Mouse (Mus musculus): ENCODE measurements around the gene Slc6a16. TPM values are rescaled to one million over a fixed set of nuclear protein-coding genes. Genes with fewer than 3 reads are reported as not detected.

Slc6a16 gene
- polyA plus RNA-seq, 2 experiments, result 0.03 TPM; not detected in 1

- TF ChIP-seq CTCF (IDR thresholded peaks at IDR 0.05; ENCODE audit: low read depth) (no peak), EP300 (IDR thresholded peaks at IDR 0.05; ENCODE audit: low read depth) (no peak)
- 62% methylated on average over 8 of the region's 8 CpGs for WGBS (ENCODE audit: insufficient replicate concordance)
- no peak overlapping the region for H3K27ac ChIP-seq
- H3K27me3 ChIP-seq (ENCODE audit: control insufficient read depth, insufficient read depth, low read length), result no peaks in the 10 kb centered on the region
- no peaks in the 10 kb centered on the region for H3K36me3 ChIP-seq (replicated peaks; ENCODE audit: control insufficient read depth, insufficient read depth, low read depth)
- H3K4me2 ChIP-seq (ENCODE audit: low read depth), result no peak overlapping the region
- no peaks in the 10 kb centered on the region for H3K9me3 ChIP-seq (ENCODE audit: control insufficient read depth, low read length)
- no peak overlapping the region for H3K9ac ChIP-seq (replicated peaks)
- H3K4me1 ChIP-seq (replicated peaks; ENCODE audit: control insufficient read depth in 2 of 2, insufficient read depth in 2 of 2, low read length in 1 of 2), result no peaks in the 10 kb centered on the region; a peak in 1 of 4 replicates
- DNase-seq (ENCODE audit: low read depth in 3 of 3, low spot score in 3 of 3) (no peak), ATAC-seq (ENCODE audit: insufficient read depth) (no peak)
- H3K4me3 ChIP-seq (ENCODE audit: insufficient read depth in 1 of 2, low read depth in 2 of 2, low read length in 2 of 2), result no peak overlapping the region
Measured at GRCm38 (mm10) chr7:45273672-45274071, 32.8 kb downstream of the Slc6a16 start.

- Histone ChIP-seq H3K36me3 (replicated peaks; ENCODE audit: control insufficient read depth, insufficient read depth, low read depth) (no peaks in the 10 kb centered on the region), H3K9me3 (ENCODE audit: control insufficient read depth, low read length) (no peaks in the 10 kb centered on the region), H3K27me3 (ENCODE audit: control insufficient read depth, insufficient read depth, low read length) (no peaks in the 10 kb centered on the region), H3K9ac (replicated peaks) (no peak within 1 kb of the TSS), H3K4me3 (ENCODE audit: insufficient read depth in 1 of 2, low read depth in 2 of 2, low read length in 2 of 2) (peak within 1 kb of the TSS; percentile 36 to 47; a peak in 3 of 4 replicates), H3K4me2 (ENCODE audit: low read depth) (peak within 1 kb of the TSS; percentile 54), H3K4me1 (replicated peaks; ENCODE audit: control insufficient read depth in 2 of 2, insufficient read depth in 2 of 2, low read length in 1 of 2) (no peaks in the 10 kb centered on the region; a peak in 1 of 4 replicates), H3K27ac (no peak within 1 kb of the TSS)
- TF ChIP-seq CTCF (IDR thresholded peaks at IDR 0.05; ENCODE audit: low read depth), result peak; percentile 86
- no peak for TF ChIP-seq EP300 (IDR thresholded peaks at IDR 0.05; ENCODE audit: low read depth)
- WGBS (ENCODE audit: insufficient replicate concordance), result 5% methylated on average over 43 of the region's 44 CpGs
- ATAC-seq (ENCODE audit: insufficient read depth) (no peak), DNase-seq (ENCODE audit: low read depth in 3 of 3, low spot score in 3 of 3) (peak; percentile 14 to 33 (median 15))
Measured at GRCm38 (mm10) chr7:45277136-45277760, 36.4 kb downstream of the Slc6a16 start, which contains the start of gene Slc6a21. Gene Slc6a21 (plus strand): TSS chr7:45277513.

DNA sequence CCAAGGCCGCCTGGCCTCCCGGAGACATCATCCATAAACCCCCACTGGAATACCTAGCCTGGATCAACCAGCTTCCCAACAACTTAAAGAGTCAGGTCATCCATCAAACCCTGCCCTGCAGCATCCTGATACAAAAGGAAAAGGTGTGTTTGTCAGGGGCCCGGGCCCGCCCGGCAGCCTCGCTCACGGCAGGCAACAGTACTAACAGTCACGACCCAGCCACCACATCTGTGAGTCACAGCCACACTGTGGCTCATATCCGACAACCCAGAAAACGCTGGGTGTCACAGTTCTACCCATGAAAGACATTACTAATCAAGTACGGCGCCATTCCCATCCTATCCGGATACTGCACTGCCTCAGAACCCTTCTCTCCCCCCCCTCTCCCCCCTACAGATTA lies 45.6 kb downstream of the Slc6a16 start:
- ATAC-seq (ENCODE audit: insufficient read depth), result no peak
- no peaks in the 10 kb centered on the region for H3K9me3 ChIP-seq (ENCODE audit: control insufficient read depth, low read length)
- no peaks in the 10 kb centered on the region for H3K36me3 ChIP-seq (replicated peaks; ENCODE audit: control insufficient read depth, insufficient read depth, low read depth)
- TF ChIP-seq CTCF (IDR thresholded peaks at IDR 0.05; ENCODE audit: low read depth) (no peak), EP300 (IDR thresholded peaks at IDR 0.05; ENCODE audit: low read depth) (no peak)
- no peak overlapping the region for H3K9ac ChIP-seq (replicated peaks)
- no peak for DNase-seq (ENCODE audit: low read depth in 3 of 3, low spot score in 3 of 3)
- no peak overlapping the region for H3K4me2 ChIP-seq (ENCODE audit: low read depth)
- H3K27ac ChIP-seq, result no peak overlapping the region
- WGBS (ENCODE audit: insufficient replicate concordance), result 73% methylated on average over 13 of the region's 13 CpGs
- no peak overlapping the region for H3K4me3 ChIP-seq (ENCODE audit: insufficient read depth in 1 of 2, low read depth in 2 of 2, low read length in 2 of 2)
- no peaks in the 10 kb centered on the region for H3K27me3 ChIP-seq (ENCODE audit: control insufficient read depth, insufficient read depth, low read length)
- no peaks in the 10 kb centered on the region for H3K4me1 ChIP-seq (replicated peaks; ENCODE audit: control insufficient read depth in 2 of 2, insufficient read depth in 2 of 2, low read length in 1 of 2)

- DNase-seq (ENCODE audit: low read depth in 3 of 3, low spot score in 3 of 3), result no peak
- TF ChIP-seq EP300 (IDR thresholded peaks at IDR 0.05; ENCODE audit: low read depth) (no peak), CTCF (IDR thresholded peaks at IDR 0.05; ENCODE audit: low read depth) (no peak)
- 72% methylated on average over 1 of the region's 1 CpGs for WGBS (ENCODE audit: insufficient replicate concordance)
- Histone ChIP-seq H3K36me3 (replicated peaks; ENCODE audit: control insufficient read depth, insufficient read depth, low read depth) (no peaks in the 10 kb centered on the region), H3K9ac (replicated peaks) (no peak overlapping the region), H3K4me1 (replicated peaks; ENCODE audit: control insufficient read depth in 2 of 2, insufficient read depth in 2 of 2, low read length in 1 of 2) (no peaks in the 10 kb centered on the region), H3K27me3 (ENCODE audit: control insufficient read depth, insufficient read depth, low read length) (no peaks in the 10 kb centered on the region; the same call in 1 of the 2 replicates), H3K9me3 (ENCODE audit: control insufficient read depth, low read length) (no peaks in the 10 kb centered on the region), H3K4me2 (ENCODE audit: low read depth) (no peak overlapping the region), H3K27ac (no peak overlapping the region), H3K4me3 (ENCODE audit: insufficient read depth in 1 of 2, low read depth in 2 of 2, low read length in 2 of 2) (no peak overlapping the region)
- no peak for ATAC-seq (ENCODE audit: insufficient read depth)
Measured at GRCm38 (mm10) chr7:45296626-45297025, 55.7 kb downstream of the Slc6a16 start.

DNA sequence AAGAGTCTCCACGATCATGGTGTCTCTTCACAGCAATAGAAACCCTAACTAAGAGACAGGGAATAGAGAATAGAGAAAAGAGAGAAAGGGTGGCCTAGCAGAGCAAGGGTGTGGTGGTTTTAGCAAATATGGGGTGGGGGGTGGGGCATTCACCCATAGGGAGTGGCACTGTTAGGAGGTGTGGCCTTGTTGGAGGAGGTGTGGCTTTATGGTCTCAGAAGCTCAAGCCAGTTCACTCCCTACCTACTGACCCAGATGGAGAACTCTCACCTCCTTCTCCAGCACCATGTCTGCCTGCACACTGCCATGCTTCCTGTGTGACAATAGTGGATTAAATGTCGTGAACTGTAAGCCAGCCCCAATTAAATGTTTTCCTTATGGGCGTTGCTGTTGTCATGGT lies 56.7 kb downstream of the Slc6a16 start:
- Histone ChIP-seq H3K4me2 (ENCODE audit: low read depth) (no peak overlapping the region), H3K27me3 (ENCODE audit: control insufficient read depth, insufficient read depth, low read length) (no peaks in the 10 kb centered on the region; the same call in 1 of the 2 replicates), H3K9me3 (ENCODE audit: control insufficient read depth, low read length) (no peaks in the 10 kb centered on the region), H3K4me3 (ENCODE audit: insufficient read depth in 1 of 2, low read depth in 2 of 2, low read length in 2 of 2) (no peak overlapping the region), H3K9ac (replicated peaks) (no peak overlapping the region), H3K36me3 (replicated peaks; ENCODE audit: control insufficient read depth, insufficient read depth, low read depth) (no peaks in the 10 kb centered on the region), H3K4me1 (replicated peaks; ENCODE audit: control insufficient read depth in 2 of 2, insufficient read depth in 2 of 2, low read length in 1 of 2) (no peaks in the 10 kb centered on the region), H3K27ac (no peak overlapping the region)
- 47% methylated on average over 3 of the region's 3 CpGs for WGBS (ENCODE audit: insufficient replicate concordance)
- DNase-seq (ENCODE audit: low read depth in 3 of 3, low spot score in 3 of 3) (no peak), ATAC-seq (ENCODE audit: insufficient read depth) (no peak)
- no peak for TF ChIP-seq CTCF (IDR thresholded peaks at IDR 0.05; ENCODE audit: low read depth)
- TF ChIP-seq EP300 (IDR thresholded peaks at IDR 0.05; ENCODE audit: low read depth), result no peak
